Mouse (Mus musculus): ENCODE measurements around the gene Klk1b9.

DNA sequence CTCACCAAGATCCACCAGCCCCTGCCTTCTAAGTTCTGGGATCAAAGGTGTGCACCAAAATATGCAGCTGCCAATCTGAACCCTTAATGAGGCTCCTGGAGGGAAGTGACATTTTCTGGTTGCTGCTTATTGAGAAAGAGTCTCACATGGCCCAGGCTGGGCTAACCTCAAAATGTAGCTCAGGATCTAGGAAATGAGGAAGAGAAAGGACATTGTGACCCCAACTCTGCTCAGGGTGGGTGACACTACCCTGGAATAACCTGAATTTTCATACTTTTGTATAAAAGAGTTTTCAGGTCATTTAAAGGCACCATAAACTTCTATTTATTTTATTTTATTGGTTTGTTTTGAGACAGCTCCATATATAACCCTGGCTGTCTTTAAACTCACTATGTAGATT lies 9.8 kb downstream of the Klk1b9 start:
- TF ChIP-seq POLR2A (IDR thresholded peaks at IDR 0.05; ENCODE audit: borderline replicate concordance, low read depth, low read length), result no peak
- TF ChIP-seq CTCF (IDR thresholded peaks at IDR 0.05; ENCODE audit: low read depth, low read length), result no peak

All from bone marrow macrophage, adult 2 months (primary cell).